Mouse (Mus musculus): ENCODE data around the gene Crtap. TPM values are rescaled to one million over a fixed set of nuclear protein-coding genes. Genes with fewer than 3 reads are reported as not detected.

Gene Crtap
- 199 and 208 TPM in 2 replicates for polyA plus RNA-seq (2012; rRNA removed; ENCODE audit: low replicate concordance)

GRCm38 (mm10) chr9:114389905-114390748 lies at the start of gene Crtap:
Gene Crtap (minus strand): TSS chr9:114390675.

DNA sequence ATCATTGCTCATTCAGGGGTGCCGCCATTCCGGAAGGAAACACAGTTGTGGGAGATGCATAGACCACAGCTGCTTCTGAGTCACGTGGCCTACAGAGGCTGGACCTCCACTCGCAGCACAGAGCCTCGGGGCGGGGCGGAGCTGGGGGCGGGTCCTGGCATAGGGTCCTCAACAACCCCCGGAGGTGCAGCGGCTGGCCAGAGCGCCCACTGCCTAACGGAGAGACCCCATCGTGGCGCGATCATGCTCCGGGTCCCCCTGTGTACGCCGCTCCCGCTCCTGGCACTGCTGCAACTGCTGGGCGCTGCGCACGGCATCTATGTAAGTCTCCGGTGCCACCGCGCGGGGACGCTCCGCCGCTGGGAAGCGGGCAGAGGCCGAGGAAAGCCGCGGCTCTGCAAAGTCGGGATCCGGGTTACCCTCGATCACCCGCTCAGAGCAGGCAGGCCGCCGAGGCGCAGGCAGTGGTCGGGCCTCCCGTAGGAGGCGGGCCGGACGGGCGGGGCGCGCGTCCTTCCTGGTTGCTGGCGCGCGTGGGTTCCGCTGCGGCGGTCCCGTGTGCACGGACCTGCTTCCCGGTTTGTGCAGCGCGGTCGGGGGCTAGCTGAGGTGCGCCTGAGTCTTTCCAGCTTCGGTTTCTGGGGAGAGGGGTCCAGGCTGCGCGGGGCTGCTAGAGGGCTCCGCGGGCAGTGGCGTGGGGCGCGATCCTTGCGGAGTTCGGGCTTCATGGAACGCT lies 10.6 kb upstream of the Crtap start, which contains the start of the genes Glb1 and Tmppe:
Glb1 (plus strand) TSS at position 128 of the 736 bp plus-strand sequence.
Tmppe (plus strand) TSS at position 157 of the 736 bp plus-strand sequence.

DNA sequence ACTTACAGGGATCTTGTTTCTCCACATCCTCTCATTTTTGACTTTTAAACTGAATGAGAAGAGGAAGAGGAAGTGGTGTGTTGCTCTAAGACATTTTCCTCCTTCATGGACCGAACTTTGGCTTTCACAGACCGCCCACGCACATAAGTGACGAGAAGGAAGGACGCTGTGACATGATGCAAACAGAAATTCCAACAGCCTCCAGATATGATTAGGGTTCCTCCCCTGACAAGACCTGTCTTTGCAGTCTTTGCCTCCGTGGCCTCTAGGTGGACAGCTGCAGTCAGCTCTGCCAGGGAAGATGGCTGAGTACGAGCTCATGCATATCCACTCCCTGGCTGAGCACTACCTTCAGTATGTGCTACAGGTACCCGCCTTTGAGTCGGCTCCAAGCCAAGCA lies 60.6 kb downstream of the Crtap start, which contains the start of gene Bcl2a1c:
Bcl2a1c (plus strand) TSS at position 281 of the 400 bp plus-strand sequence.

Other genes with a start within 250 kb of the Crtap start
- not detected in 2 replicates for gene Bcl2a1c, start 60.5 kb downstream of the Crtap start, polyA plus RNA-seq (2012; rRNA removed; ENCODE audit: low replicate concordance)
- 41.9 and 47.1 TPM in 2 replicates for gene Glb1, start 10.4 kb upstream of the Crtap start, polyA plus RNA-seq (2012; rRNA removed; ENCODE audit: low replicate concordance)
- gene Tmppe, start 10.4 kb upstream of the Crtap start, polyA plus RNA-seq (2012; rRNA removed; ENCODE audit: low replicate concordance) = 10.1 and 11.9 TPM in 2 replicates
- 4.1 and 4.3 TPM in 2 replicates for gene Ccr4, start 114.2 kb upstream of the Crtap start, polyA plus RNA-seq (2012; rRNA removed; ENCODE audit: low replicate concordance)
- not detected in 2 replicates for gene C130032M10Rik, start 125.0 kb upstream of the Crtap start, polyA plus RNA-seq (2012; rRNA removed; ENCODE audit: low replicate concordance)
- gene Trim71, start 173.7 kb upstream of the Crtap start, polyA plus RNA-seq (2012; rRNA removed; ENCODE audit: low replicate concordance) = not detected in 2 replicates
- 19.8 and 28.9 TPM in 2 replicates for gene Cnot10, start 249.5 kb upstream of the Crtap start, polyA plus RNA-seq (2012; rRNA removed; ENCODE audit: low replicate concordance)